Mouse (Mus musculus) subcutaneous adipose tissue, adult 2 months (tissue): ENCODE results near the gene Csnk1e. TPM values are rescaled to one million over a fixed set of nuclear protein-coding genes. Genes with fewer than 3 reads are reported as not detected.

Source experiments
- polyA plus RNA-seq: library from polyadenylated mRNA; depleted of rRNA; stranded (reverse); fragments of >200 nt; gene quantifications from 2 replicates; pipeline ENCODE4 v1.2.3, GENCODE M21; 2012; ENCODE audit warnings: low replicate concordance; rRNA removed

Csnk1e gene
- 93.9 and 123 TPM in 2 replicates for polyA plus RNA-seq

GRCm38 (mm10) chr15:79455106-79455810 is at the start of gene Csnk1e:
Csnk1e (minus strand) TSS chr15:79455566.

GRCm38 (mm10) chr15:79504707-79505452 is 49.5 kb upstream of the Csnk1e start, which contains the start of gene Kcnj4:
Kcnj4 (minus strand) TSS chr15:79505241.

GRCm38 (mm10) chr15:79402836-79403762 is 52.3 kb downstream of the Csnk1e start, which contains the start of gene Tmem184b:
Tmem184b (minus strand) TSS chr15:79403569.

Other genes with a start within 250 kb of the Csnk1e start
- 26.0 and 37.5 TPM in 2 replicates for gene Pick1, start 226.4 kb downstream of the Csnk1e start, polyA plus RNA-seq
- 0.26 TPM in 1 of 2 replicates, not detected in the other for gene Gm49486, start 226.2 kb downstream of the Csnk1e start, polyA plus RNA-seq
- gene Slc16a8, start 200.8 kb downstream of the Csnk1e start, polyA plus RNA-seq, result 0.26 and 0.27 TPM in 2 replicates
- gene Baiap2l2, start 170.0 kb downstream of the Csnk1e start, polyA plus RNA-seq, result 1.2 and 5.1 TPM in 2 replicates
- 42.6 and 65.2 TPM in 2 replicates for gene Pla2g6, start 127.2 kb downstream of the Csnk1e start, polyA plus RNA-seq
- 2.5 and 3.7 TPM in 2 replicates for gene Maff, start 108.9 kb downstream of the Csnk1e start, polyA plus RNA-seq
- gene Tmem184b, start 52.0 kb downstream of the Csnk1e start, polyA plus RNA-seq, result 160 and 189 TPM in 2 replicates
- 0.28 TPM in 1 of 2 replicates, not detected in the other for gene Kcnj4, start 49.7 kb upstream of the Csnk1e start, polyA plus RNA-seq
- 24.8 and 101 TPM in 2 replicates for gene Kdelr3, start 60.8 kb upstream of the Csnk1e start, polyA plus RNA-seq
- gene Ddx17, start 91.2 kb upstream of the Csnk1e start, polyA plus RNA-seq, result 267 and 361 TPM in 2 replicates
- gene Dmc1, start 149.5 kb upstream of the Csnk1e start, polyA plus RNA-seq, result 0.11 and 0.93 TPM in 2 replicates
- 1.5 and 2.9 TPM in 2 replicates for gene Fam227a, start 203.4 kb upstream of the Csnk1e start, polyA plus RNA-seq
- gene Cby1, start 203.6 kb upstream of the Csnk1e start, polyA plus RNA-seq, result 10.0 and 15.2 TPM in 2 replicates
- 44.8 and 56.3 TPM in 2 replicates for gene Tomm22, start 215.3 kb upstream of the Csnk1e start, polyA plus RNA-seq
- gene Josd1, start 232.4 kb upstream of the Csnk1e start, polyA plus RNA-seq, result 24.4 and 34.9 TPM in 2 replicates
- 27.3 and 47.4 TPM in 2 replicates for gene Gtpbp1, start 235.3 kb upstream of the Csnk1e start, polyA plus RNA-seq